Mouse (Mus musculus): ENCODE data around the gene Gm4922.

The Gm4922 gene

GRCm38 (mm10) chr10:18786693-18787092 lies at the start of gene Gm4922:
TSS of gene Gm4922 (minus strand) at chr10:18786793.
- DNase-seq (ENCODE audit: low read depth, low spot score), result no peak

- peak; percentile 60 for DNase-seq (ENCODE audit: low read depth, low spot score)
Measured at GRCm38 (mm10) chr10:18835684-18836479, 49.3 kb upstream of the Gm4922 start.

GRCm38 (mm10) chr10:18834389-18834788 lies 47.8 kb upstream of the Gm4922 start:
- DNase-seq (ENCODE audit: low read depth, low spot score), result no peak

- no peak for DNase-seq (ENCODE audit: low read depth, low spot score)
Measured at GRCm38 (mm10) chr10:18831823-18832222, 45.2 kb upstream of the Gm4922 start.

GRCm38 (mm10) chr10:18830359-18830758 lies 43.8 kb upstream of the Gm4922 start:
- no peak for DNase-seq (ENCODE audit: low read depth, low spot score)

GRCm38 (mm10) chr10:18827936-18828335 lies 41.3 kb upstream of the Gm4922 start:
- no peak for DNase-seq (ENCODE audit: low read depth, low spot score)

- DNase-seq (ENCODE audit: low read depth, low spot score), result no peak
Measured at GRCm38 (mm10) chr10:18826107-18826506, 39.5 kb upstream of the Gm4922 start.

GRCm38 (mm10) chr10:18825143-18825542 lies 38.5 kb upstream of the Gm4922 start:
- no peak for DNase-seq (ENCODE audit: low read depth, low spot score)

- peak; percentile 2 for DNase-seq (ENCODE audit: low read depth, low spot score)
Measured at GRCm38 (mm10) chr10:18816560-18816959, 30.0 kb upstream of the Gm4922 start.

- no peak for DNase-seq (ENCODE audit: low read depth, low spot score)
Measured at GRCm38 (mm10) chr10:18811751-18812150, 25.2 kb upstream of the Gm4922 start.

GRCm38 (mm10) chr10:18790063-18790462 lies 3.5 kb upstream of the Gm4922 start:
- no peak for DNase-seq (ENCODE audit: low read depth, low spot score)

- DNase-seq (ENCODE audit: low read depth, low spot score), result no peak
Measured at GRCm38 (mm10) chr10:18788601-18789000, 2.0 kb upstream of the Gm4922 start.

- DNase-seq (ENCODE audit: low read depth, low spot score), result no peak
Measured at GRCm38 (mm10) chr10:18777546-18777945, 9.0 kb downstream of the Gm4922 start.

- no peak for DNase-seq (ENCODE audit: low read depth, low spot score)
Measured at GRCm38 (mm10) chr10:18772537-18773179, 13.9 kb downstream of the Gm4922 start.

- DNase-seq (ENCODE audit: low read depth, low spot score), result no peak
Measured at GRCm38 (mm10) chr10:18769909-18770308, 16.7 kb downstream of the Gm4922 start.

- peak; percentile 44 for DNase-seq (ENCODE audit: low read depth, low spot score)
Measured at GRCm38 (mm10) chr10:18760241-18760640, 26.4 kb downstream of the Gm4922 start.

GRCm38 (mm10) chr10:18750057-18750456 lies 36.5 kb downstream of the Gm4922 start:
- DNase-seq (ENCODE audit: low read depth, low spot score), result no peak

- DNase-seq (ENCODE audit: low read depth, low spot score), result no peak
Measured at GRCm38 (mm10) chr10:18743286-18744142, 43.1 kb downstream of the Gm4922 start, which contains the start of gene Arfgef3. TSS of gene Arfgef3 (minus strand) at chr10:18743949.

- no peak for DNase-seq (ENCODE audit: low read depth, low spot score)
Measured at GRCm38 (mm10) chr10:18742086-18742485, 44.5 kb downstream of the Gm4922 start.

GRCm38 (mm10) chr10:18741024-18741423 lies 45.6 kb downstream of the Gm4922 start:
- DNase-seq (ENCODE audit: low read depth, low spot score), result no peak
